Mouse (Mus musculus): ENCODE results near the gene Serpinb9b. TPM values are rescaled to one million over a fixed set of nuclear protein-coding genes. Genes with fewer than 3 reads are reported as not detected.
"Not testable (repeated sequence)": the region's sequence is repeated elsewhere in the genome, so short reads cannot be mapped to it uniquely, and the experiment has no call there.

The Serpinb9b gene
- not detected for total RNA-seq (2021)
- long read RNA-seq, result 0 reads

GRCm38 (mm10) chr13:33027244-33027643 is at the start of gene Serpinb9b:
Gene Serpinb9b, plus strand, starts transcription at chr13:33027416.
- DNase-seq (ENCODE audit: low spot score in 2 of 2), result no peak

GRCm38 (mm10) chr13:32982556-32983042 is 44.6 kb upstream of the Serpinb9b start:
- DNase-seq (ENCODE audit: low spot score in 2 of 2), result no peak

GRCm38 (mm10) chr13:32986256-32986655 is 41.0 kb upstream of the Serpinb9b start:
- DNase-seq (ENCODE audit: low spot score in 2 of 2), result no peak

GRCm38 (mm10) chr13:32993152-32993893 is 33.9 kb upstream of the Serpinb9b start:
- DNase-seq (ENCODE audit: low spot score in 2 of 2), result no peak

- DNase-seq (ENCODE audit: low spot score in 2 of 2), result no peak
Observed at GRCm38 (mm10) chr13:32993894-32994242, 33.3 kb upstream of the Serpinb9b start.

GRCm38 (mm10) chr13:32995051-32995450 is 32.2 kb upstream of the Serpinb9b start:
- no peak for DNase-seq (ENCODE audit: low spot score in 2 of 2)

- DNase-seq (ENCODE audit: low spot score in 2 of 2), result no peak
Observed at GRCm38 (mm10) chr13:33001341-33001740, 25.9 kb upstream of the Serpinb9b start.

GRCm38 (mm10) chr13:33002950-33003349 is 24.3 kb upstream of the Serpinb9b start, which contains the start of gene Serpinb9:
Gene Serpinb9, plus strand, starts transcription at chr13:33003250.
- DNase-seq (ENCODE audit: low spot score in 2 of 2), result no peak

GRCm38 (mm10) chr13:33003523-33004413 is 23.4 kb upstream of the Serpinb9b start:
- DNase-seq (ENCODE audit: low spot score in 2 of 2), result no peak

GRCm38 (mm10) chr13:33004414-33005105 is 22.7 kb upstream of the Serpinb9b start:
- peak; percentile 70 to 85 for DNase-seq (ENCODE audit: low spot score in 2 of 2)

GRCm38 (mm10) chr13:33005501-33006075 is 21.6 kb upstream of the Serpinb9b start:
- DNase-seq (ENCODE audit: low spot score in 2 of 2), result peak in 1 of 2 experiments; percentile 4

GRCm38 (mm10) chr13:33006555-33006954 is 20.7 kb upstream of the Serpinb9b start:
- no peak for DNase-seq (ENCODE audit: low spot score in 2 of 2)

- no peak for DNase-seq (ENCODE audit: low spot score in 2 of 2)
Observed at GRCm38 (mm10) chr13:33012395-33012794, 14.8 kb upstream of the Serpinb9b start.

GRCm38 (mm10) chr13:33013271-33013670 is 13.9 kb upstream of the Serpinb9b start:
- DNase-seq (ENCODE audit: low spot score in 2 of 2), result no peak

GRCm38 (mm10) chr13:33022371-33022770 is 4.8 kb upstream of the Serpinb9b start:
- DNase-seq (ENCODE audit: low spot score in 2 of 2), result no peak

GRCm38 (mm10) chr13:33026427-33027057 is 674 bp upstream of the Serpinb9b start:
- no peak for DNase-seq (ENCODE audit: low spot score in 2 of 2)

- no peak for DNase-seq (ENCODE audit: low spot score in 2 of 2)
Observed at GRCm38 (mm10) chr13:33028146-33028545, 930 bp downstream of the Serpinb9b start.

GRCm38 (mm10) chr13:33028550-33028949 is 1.3 kb downstream of the Serpinb9b start:
- no peak for DNase-seq (ENCODE audit: low spot score in 2 of 2)

- DNase-seq (ENCODE audit: low spot score in 2 of 2), result not testable (repeated sequence)
Observed at GRCm38 (mm10) chr13:33029478-33029877, 2.3 kb downstream of the Serpinb9b start.

- no peak for DNase-seq (ENCODE audit: low spot score in 2 of 2)
Observed at GRCm38 (mm10) chr13:33030281-33030680, 3.1 kb downstream of the Serpinb9b start.

Measured in layer of hippocampus, adult 18-20 months (tissue).